Mouse (Mus musculus) kidney, adult 2 months (tissue): ENCODE data around the gene Atp8a1.

ENCODE experiments used
- CTCF ChIP-seq: fragments of 200-500 bp; conservative IDR thresholded peaks from 2 replicates; pipeline ENCODE4 v1.5.1; 2011; ENCODE audit warnings: low read depth, mild to moderate bottlenecking, control low read depth, low read length, moderate library complexity, mixed read lengths; ENCODE audit not compliant: insufficient read depth, insufficient read length
- POLR2A ChIP-seq: fragments of 200-500 bp; IDR thresholded peaks from one replicate; pipeline ENCODE4 v1.6.1; 2011; ENCODE audit warnings: low read depth, low read length, control low read depth

DNA sequence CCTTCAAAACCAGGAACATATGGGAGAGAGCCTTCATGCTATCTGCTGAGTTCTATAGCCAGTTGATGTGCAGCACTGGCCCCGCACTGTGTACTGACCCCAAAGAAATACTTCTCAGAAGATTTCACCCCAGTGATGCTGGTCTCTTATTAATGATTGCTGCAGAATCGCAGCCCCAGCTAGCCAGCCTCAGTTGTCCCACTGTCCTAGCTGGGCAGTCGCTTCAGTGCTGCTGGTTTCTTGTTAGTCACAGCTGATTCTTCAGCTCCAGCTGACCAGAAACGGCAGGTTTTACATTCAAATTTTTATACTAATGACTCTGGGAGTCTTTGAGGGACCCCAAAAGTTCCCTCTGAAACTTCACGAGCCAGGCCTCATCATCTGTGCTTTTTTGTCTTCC is 197.2 kb downstream of the Atp8a1 start:
- TF ChIP-seq POLR2A (no peak), CTCF (no peak)
